Mouse (Mus musculus): ENCODE results near the gene Helz2. TPM values are rescaled to one million over a fixed set of nuclear protein-coding genes. Genes with fewer than 3 reads are reported as not detected.
A peak's percentile ranks its signal among the peaks of the same experiment; 100 is the strongest.

The Helz2 gene
- polyA plus RNA-seq, 1 experiment from 2014 or later = 2.0 TPM

GRCm38 (mm10) chr2:181274639-181275038 lies 32.8 kb upstream of the Helz2 start:
- H3K9me3 ChIP-seq (ENCODE audit: low read length) = no peaks in the 10 kb centered on the region
- H3K27me3 ChIP-seq (ENCODE audit: insufficient read depth, low read length) = no peaks in the 10 kb centered on the region
- no peak overlapping the region for H3K4me2 ChIP-seq (replicated peaks; ENCODE audit: low read depth, low read length)
- H3K36me3 ChIP-seq (ENCODE audit: insufficient read depth, low read length) = peaks cover 41% of the 10 kb centered on the region
- no peak overlapping the region for H3K4me3 ChIP-seq (ENCODE audit: low read length)
- ATAC-seq (ENCODE audit: low FRiP score, low TSS enrichment) = no peak
- H3K4me1 ChIP-seq (ENCODE audit: insufficient read depth, low read length) = no peaks in the 10 kb centered on the region
- no peak overlapping the region for H3K27ac ChIP-seq (ENCODE audit: low read length)
- H3K9ac ChIP-seq (replicated peaks; ENCODE audit: low read length) = no peak overlapping the region
- 80% methylated on average over 4 of the region's 4 CpGs for WGBS

DNA sequence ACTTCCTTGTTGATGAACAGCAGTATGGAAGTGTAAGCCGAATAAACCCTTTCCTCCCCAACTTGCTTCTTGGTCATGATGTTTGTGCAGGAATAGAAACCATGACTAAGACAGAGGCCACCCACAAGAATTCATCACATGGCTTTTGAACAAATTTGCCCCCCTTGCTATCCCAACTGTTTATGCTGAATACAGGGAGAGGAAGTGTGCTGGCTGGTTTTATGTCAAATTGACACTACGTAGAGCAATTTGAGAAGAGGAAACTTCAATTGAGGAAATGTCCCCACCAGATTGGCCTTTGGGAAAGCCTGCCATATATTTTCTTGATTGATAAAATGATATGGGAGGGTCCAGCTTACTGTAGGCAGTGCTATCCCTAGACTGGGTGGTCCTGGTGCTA lies 32.0 kb upstream of the Helz2 start:
- WGBS = 89% methylated on average over 2 of the region's 2 CpGs
- Histone ChIP-seq H3K36me3 (ENCODE audit: insufficient read depth, low read length) (peaks cover 38% of the 10 kb centered on the region), H3K9me3 (ENCODE audit: low read length) (no peaks in the 10 kb centered on the region), H3K27ac (ENCODE audit: low read length) (no peak overlapping the region), H3K4me2 (replicated peaks; ENCODE audit: low read depth, low read length) (no peak overlapping the region), H3K4me1 (ENCODE audit: insufficient read depth, low read length) (no peaks in the 10 kb centered on the region), H3K27me3 (ENCODE audit: insufficient read depth, low read length) (no peaks in the 10 kb centered on the region), H3K4me3 (ENCODE audit: low read length) (no peak overlapping the region), H3K9ac (replicated peaks; ENCODE audit: low read length) (no peak overlapping the region)
- ATAC-seq (ENCODE audit: low FRiP score, low TSS enrichment) = no peak

DNA sequence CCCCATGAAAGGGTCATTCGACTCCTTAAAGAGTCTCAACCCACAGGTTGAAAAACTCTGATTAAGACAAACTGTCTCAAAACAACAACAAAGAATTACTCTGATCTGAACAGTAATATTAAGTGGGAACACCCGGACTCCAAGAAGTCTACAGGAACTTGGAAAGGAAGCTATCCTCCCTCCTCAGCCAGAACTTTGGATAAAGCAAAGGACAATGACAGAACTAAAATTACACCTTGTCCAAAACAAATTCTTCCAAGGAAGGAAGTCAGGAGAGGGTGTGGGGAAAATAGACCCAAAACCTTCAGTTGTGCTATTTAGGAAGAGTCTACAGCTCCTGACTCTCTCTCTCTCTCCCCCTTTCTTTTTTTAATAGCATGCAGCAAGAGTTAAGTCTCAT lies 30.3 kb upstream of the Helz2 start:
- Histone ChIP-seq H3K27me3 (ENCODE audit: insufficient read depth, low read length) (no peaks in the 10 kb centered on the region), H3K9ac (replicated peaks; ENCODE audit: low read length) (no peak overlapping the region), H3K27ac (ENCODE audit: low read length) (no peak overlapping the region), H3K4me1 (ENCODE audit: insufficient read depth, low read length) (no peaks in the 10 kb centered on the region), H3K4me2 (replicated peaks; ENCODE audit: low read depth, low read length) (no peak overlapping the region), H3K9me3 (ENCODE audit: low read length) (no peaks in the 10 kb centered on the region), H3K36me3 (ENCODE audit: insufficient read depth, low read length) (peaks cover 31% of the 10 kb centered on the region), H3K4me3 (ENCODE audit: low read length) (no peak overlapping the region)
- ATAC-seq (ENCODE audit: low FRiP score, low TSS enrichment) = no peak
- WGBS = 76% methylated on average over 2 of the region's 2 CpGs

GRCm38 (mm10) chr2:181266839-181267238 lies 25.0 kb upstream of the Helz2 start:
- no peak overlapping the region for H3K27ac ChIP-seq (ENCODE audit: low read length)
- no peak overlapping the region for H3K4me2 ChIP-seq (replicated peaks; ENCODE audit: low read depth, low read length)
- peaks cover 34% of the 10 kb centered on the region for H3K36me3 ChIP-seq (ENCODE audit: insufficient read depth, low read length)
- WGBS = 88% methylated on average over 2 of the region's 2 CpGs
- no peaks in the 10 kb centered on the region for H3K27me3 ChIP-seq (ENCODE audit: insufficient read depth, low read length)
- no peaks in the 10 kb centered on the region for H3K9me3 ChIP-seq (ENCODE audit: low read length)
- H3K4me3 ChIP-seq (ENCODE audit: low read length) = no peak overlapping the region
- no peaks in the 10 kb centered on the region for H3K4me1 ChIP-seq (ENCODE audit: insufficient read depth, low read length)
- ATAC-seq (ENCODE audit: low FRiP score, low TSS enrichment) = no peak
- H3K9ac ChIP-seq (replicated peaks; ENCODE audit: low read length) = no peak overlapping the region

GRCm38 (mm10) chr2:181253248-181253647 lies 11.4 kb upstream of the Helz2 start:
- H3K9ac ChIP-seq (replicated peaks; ENCODE audit: low read length) = no peak overlapping the region
- H3K36me3 ChIP-seq (ENCODE audit: insufficient read depth, low read length) = peaks cover 38% of the 10 kb centered on the region
- no peak for ATAC-seq (ENCODE audit: low FRiP score, low TSS enrichment)
- H3K27ac ChIP-seq (ENCODE audit: low read length) = no peak overlapping the region
- H3K4me3 ChIP-seq (ENCODE audit: low read length) = no peak overlapping the region
- no peaks in the 10 kb centered on the region for H3K4me1 ChIP-seq (ENCODE audit: insufficient read depth, low read length)
- H3K4me2 ChIP-seq (replicated peaks; ENCODE audit: low read depth, low read length) = no peak overlapping the region
- no peaks in the 10 kb centered on the region for H3K9me3 ChIP-seq (ENCODE audit: low read length)
- WGBS = 90% methylated on average over 1 of the region's 1 CpGs
- H3K27me3 ChIP-seq (ENCODE audit: insufficient read depth, low read length) = no peaks in the 10 kb centered on the region

- Histone ChIP-seq H3K9ac (replicated peaks; ENCODE audit: low read length) (no peak overlapping the region), H3K4me3 (ENCODE audit: low read length) (no peak overlapping the region), H3K4me2 (replicated peaks; ENCODE audit: low read depth, low read length) (no peak overlapping the region), H3K27me3 (ENCODE audit: insufficient read depth, low read length) (no peaks in the 10 kb centered on the region), H3K9me3 (ENCODE audit: low read length) (no peaks in the 10 kb centered on the region), H3K36me3 (ENCODE audit: insufficient read depth, low read length) (peaks cover 32% of the 10 kb centered on the region), H3K27ac (ENCODE audit: low read length) (no peak overlapping the region), H3K4me1 (ENCODE audit: insufficient read depth, low read length) (no peaks in the 10 kb centered on the region)
- 70% methylated on average over 1 of the region's 1 CpGs for WGBS
- no peak for ATAC-seq (ENCODE audit: low FRiP score, low TSS enrichment)
Measured at GRCm38 (mm10) chr2:181251841-181252240, 10.0 kb upstream of the Helz2 start.

DNA sequence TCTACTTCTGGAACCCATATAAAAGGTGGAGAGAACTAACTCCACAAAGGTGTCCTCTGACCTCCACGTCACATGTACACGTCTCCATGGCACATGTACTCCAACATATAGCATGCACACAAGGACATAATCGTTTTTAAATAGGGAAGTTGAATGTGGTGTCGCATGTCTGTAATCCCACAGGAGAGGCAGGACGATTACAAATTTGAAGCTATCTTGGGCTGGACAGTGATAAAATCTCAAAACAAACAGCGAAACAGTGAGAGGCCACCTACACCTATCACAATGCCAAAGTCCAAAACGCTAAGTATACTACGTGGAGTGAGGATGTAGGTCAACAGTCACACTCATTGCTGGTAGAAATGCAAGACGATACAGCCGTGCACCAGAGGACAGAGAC lies 7.4 kb upstream of the Helz2 start:
- peaks cover 16% of the 10 kb centered on the region for H3K36me3 ChIP-seq (ENCODE audit: insufficient read depth, low read length)
- no peak overlapping the region for H3K4me3 ChIP-seq (ENCODE audit: low read length)
- H3K27me3 ChIP-seq (ENCODE audit: insufficient read depth, low read length) = no peaks in the 10 kb centered on the region
- no peak overlapping the region for H3K9ac ChIP-seq (replicated peaks; ENCODE audit: low read length)
- no peaks in the 10 kb centered on the region for H3K4me1 ChIP-seq (ENCODE audit: insufficient read depth, low read length)
- ATAC-seq (ENCODE audit: low FRiP score, low TSS enrichment) = no peak
- no peak overlapping the region for H3K4me2 ChIP-seq (replicated peaks; ENCODE audit: low read depth, low read length)
- H3K27ac ChIP-seq (ENCODE audit: low read length) = no peak overlapping the region
- H3K9me3 ChIP-seq (ENCODE audit: low read length) = no peaks in the 10 kb centered on the region
- 76% methylated on average over 10 of the region's 10 CpGs for WGBS

DNA sequence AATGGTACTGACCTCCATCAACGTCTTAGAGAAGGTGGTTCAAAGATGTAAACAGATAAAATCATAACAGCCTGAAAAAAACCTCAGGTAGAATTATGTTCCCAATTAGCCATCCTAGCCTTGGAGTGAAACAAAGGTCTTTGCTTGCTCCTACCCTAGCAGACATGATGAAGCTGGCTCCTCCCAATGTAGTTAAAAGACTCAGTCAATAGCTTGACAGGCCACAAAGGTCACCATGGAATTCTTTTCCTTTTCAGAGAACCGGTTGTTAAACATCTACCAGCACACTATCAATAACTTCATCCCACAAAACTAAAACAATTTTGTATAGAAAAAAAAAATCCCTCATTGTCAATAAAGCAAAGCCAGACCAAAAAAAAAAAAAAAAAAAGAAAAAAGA lies 3.2 kb upstream of the Helz2 start:
- H3K27ac ChIP-seq (ENCODE audit: low read length) = no peak overlapping the region
- H3K4me3 ChIP-seq (ENCODE audit: low read length) = no peak overlapping the region
- WGBS = 38% methylated on average over 2 of the region's 2 CpGs
- no peaks in the 10 kb centered on the region for H3K27me3 ChIP-seq (ENCODE audit: insufficient read depth, low read length)
- H3K9me3 ChIP-seq (ENCODE audit: low read length) = no peaks in the 10 kb centered on the region
- no peak for ATAC-seq (ENCODE audit: low FRiP score, low TSS enrichment)
- H3K36me3 ChIP-seq (ENCODE audit: insufficient read depth, low read length) = no peaks in the 10 kb centered on the region
- peaks cover 9% of the 10 kb centered on the region; the same call in 1 of the 2 replicates for H3K4me1 ChIP-seq (ENCODE audit: insufficient read depth, low read length)
- no peak overlapping the region for H3K9ac ChIP-seq (replicated peaks; ENCODE audit: low read length)
- no peak overlapping the region for H3K4me2 ChIP-seq (replicated peaks; ENCODE audit: low read depth, low read length)

DNA sequence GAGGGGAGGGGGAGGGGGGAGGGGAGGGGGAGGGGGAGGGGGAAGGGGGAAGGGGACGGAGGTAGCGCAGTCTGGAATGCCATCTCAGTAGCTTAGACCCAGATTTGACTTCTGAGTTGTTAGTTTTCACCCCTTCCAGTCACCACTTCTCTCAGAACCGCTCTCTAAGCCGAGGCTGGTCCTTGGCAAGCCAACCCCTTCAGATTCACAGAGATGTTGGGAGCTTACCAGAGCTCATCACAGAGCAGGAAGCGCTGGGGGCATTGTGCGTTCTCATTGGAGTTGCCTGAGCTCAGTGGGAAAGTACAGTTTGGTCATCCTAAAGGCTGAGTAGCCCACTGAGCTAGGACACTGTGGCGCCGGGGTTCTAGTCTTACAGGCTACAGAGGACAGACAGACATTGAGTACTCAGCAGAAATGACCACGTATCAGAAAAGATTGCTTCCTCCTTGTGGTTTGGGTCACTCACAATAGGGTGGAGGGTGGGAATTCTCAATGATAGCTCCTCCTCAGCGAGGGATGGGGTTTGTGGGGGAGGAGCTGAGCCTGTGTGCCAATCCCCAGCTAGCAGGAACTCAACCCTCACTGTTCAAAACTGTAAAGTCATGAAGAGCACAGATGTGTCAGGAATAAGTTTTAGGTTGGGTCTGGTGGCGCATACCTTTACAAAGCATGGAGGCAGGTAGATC lies 2.0 kb upstream of the Helz2 start:
- Histone ChIP-seq H3K27ac (ENCODE audit: low read length) (no peak overlapping the region), H3K27me3 (ENCODE audit: insufficient read depth, low read length) (no peaks in the 10 kb centered on the region), H3K9ac (replicated peaks; ENCODE audit: low read length) (no peak overlapping the region), H3K4me2 (replicated peaks; ENCODE audit: low read depth, low read length) (no peak overlapping the region), H3K9me3 (ENCODE audit: low read length) (no peaks in the 10 kb centered on the region), H3K4me3 (ENCODE audit: low read length) (no peak overlapping the region), H3K36me3 (ENCODE audit: insufficient read depth, low read length) (no peaks in the 10 kb centered on the region), H3K4me1 (ENCODE audit: insufficient read depth, low read length) (peaks cover 9% of the 10 kb centered on the region; the same call in 1 of the 2 replicates)
- 37% methylated on average over 11 of the region's 11 CpGs for WGBS
- no peak for ATAC-seq (ENCODE audit: low FRiP score, low TSS enrichment)

GRCm38 (mm10) chr2:181242314-181242665 lies 463 bp upstream of the Helz2 start:
- Histone ChIP-seq H3K9ac (replicated peaks; ENCODE audit: low read length) (peak overlapping the region; percentile 70), H3K9me3 (ENCODE audit: low read length) (no peaks in the 10 kb centered on the region), H3K27ac (ENCODE audit: low read length) (no peak overlapping the region), H3K36me3 (ENCODE audit: insufficient read depth, low read length) (no peaks in the 10 kb centered on the region), H3K4me3 (ENCODE audit: low read length) (peak overlapping the region; percentile 61), H3K27me3 (ENCODE audit: insufficient read depth, low read length) (no peaks in the 10 kb centered on the region), H3K4me2 (replicated peaks; ENCODE audit: low read depth, low read length) (peak overlapping the region; percentile 69), H3K4me1 (ENCODE audit: insufficient read depth, low read length) (peaks cover 9% of the 10 kb centered on the region; the same call in 1 of the 2 replicates)
- ATAC-seq (ENCODE audit: low FRiP score, low TSS enrichment) = 0 out of 2 replicates have a peak, but pooled peaks have one; percentile 9
- 62% methylated on average over 3 of the region's 3 CpGs for WGBS
